Mouse (Mus musculus) WW6 (cell line): Measurements from ENCODE around the gene 1700016H13Rik.

ENCODE experiments used
- DNase-seq: peaks from one replicate; pipeline ENCODE4 v3.0.0-alpha.2; 2013; ENCODE audit warnings: low read depth, low spot score

Gene 1700016H13Rik

DNA sequence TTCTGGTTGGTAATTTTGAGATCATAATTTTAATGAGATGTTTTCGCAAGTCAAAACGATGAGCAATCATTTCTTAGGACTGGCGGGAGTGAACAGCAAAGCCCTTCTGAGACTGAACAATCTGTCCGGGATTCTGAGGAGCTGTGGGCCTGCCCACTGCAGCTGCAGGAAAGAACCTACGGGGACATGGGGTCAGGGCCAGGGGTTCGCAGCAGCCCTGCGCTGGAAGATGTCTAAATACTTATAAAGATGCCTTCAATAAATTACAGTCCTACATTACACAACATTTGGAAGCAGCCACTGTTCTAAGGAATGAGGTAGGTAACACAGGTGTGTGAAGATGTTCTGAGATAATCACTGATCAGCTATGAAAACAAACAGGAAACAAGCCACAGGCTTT lies 50.1 kb downstream of the 1700016H13Rik start:
- DNase-seq: no peak

GRCm38 (mm10) chr5:103603115-103603893 lies 52.5 kb downstream of the 1700016H13Rik start:
- no peak for DNase-seq

DNA sequence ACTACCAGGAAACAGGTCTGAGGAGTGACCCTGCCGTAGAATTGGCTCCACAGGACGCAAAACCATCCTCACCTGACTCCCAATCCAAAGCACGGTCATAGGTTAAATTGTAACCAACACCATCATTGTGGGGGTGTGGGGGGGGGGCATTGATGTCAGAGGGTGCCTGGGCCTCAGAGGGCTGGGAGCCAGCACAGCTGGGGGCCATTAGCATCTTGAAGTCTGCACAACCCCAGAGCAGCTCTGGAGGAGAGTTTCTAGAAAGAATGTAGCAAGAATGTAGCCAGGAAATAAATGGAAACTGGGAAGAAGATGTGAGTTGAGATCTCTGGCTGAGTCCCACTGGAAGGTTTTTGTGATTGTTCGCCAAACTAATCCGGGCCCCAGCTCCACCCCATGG lies 56.9 kb downstream of the 1700016H13Rik start:
- no peak for DNase-seq

GRCm38 (mm10) chr5:103598264-103598663 lies 57.5 kb downstream of the 1700016H13Rik start:
- no peak for DNase-seq
